Mouse (Mus musculus): ENCODE measurements at regions not wholly inside any gene's neighbourhood (a gene's known extent, or its start where the extent isn't known, plus 50 kb on each side); places are given as distances from the start of the nearest gene placed in this dataset.

DNA sequence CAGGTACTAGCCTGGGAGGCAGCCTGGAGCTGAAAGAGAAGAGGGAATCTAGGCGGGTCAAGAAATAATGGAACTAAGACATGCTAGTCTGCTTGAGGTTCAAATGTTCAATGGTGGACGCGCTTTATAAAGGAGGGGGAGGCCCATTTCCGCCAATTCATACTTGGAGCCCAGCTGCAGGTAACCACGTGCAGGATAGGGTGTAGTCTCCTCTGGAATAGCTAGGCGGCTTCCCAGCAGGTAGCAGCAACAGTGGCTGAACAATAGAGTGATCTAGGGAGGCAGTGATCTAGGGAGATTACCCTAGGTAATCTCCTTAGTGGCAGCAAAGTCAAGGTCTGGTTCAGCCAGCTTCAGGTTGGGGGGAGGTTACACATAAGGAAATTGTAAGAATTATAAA is 134.6 kb downstream of the Sh2d4b start:
- DNase-seq, result no peak

DNA sequence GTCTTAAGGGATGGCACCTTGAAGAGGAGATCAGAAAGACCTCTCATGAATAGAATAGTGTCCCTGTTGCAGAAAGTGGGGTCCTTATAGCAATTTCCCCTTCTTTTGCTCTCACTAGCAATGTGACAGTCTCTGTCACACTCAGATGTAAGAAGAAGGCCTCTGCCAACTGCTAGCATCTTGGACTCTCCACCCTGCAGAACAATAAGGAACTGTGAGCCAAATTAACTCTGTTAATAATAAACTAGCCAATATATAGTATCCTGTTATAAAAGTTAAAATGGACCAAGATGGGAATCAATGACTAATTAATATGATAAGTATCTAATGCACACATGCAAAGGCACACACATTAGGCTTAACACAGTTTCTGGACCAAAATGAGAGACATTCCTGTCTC is 152.5 kb downstream of the Sh2d4b start:
- DNase-seq, result no peak

DNA sequence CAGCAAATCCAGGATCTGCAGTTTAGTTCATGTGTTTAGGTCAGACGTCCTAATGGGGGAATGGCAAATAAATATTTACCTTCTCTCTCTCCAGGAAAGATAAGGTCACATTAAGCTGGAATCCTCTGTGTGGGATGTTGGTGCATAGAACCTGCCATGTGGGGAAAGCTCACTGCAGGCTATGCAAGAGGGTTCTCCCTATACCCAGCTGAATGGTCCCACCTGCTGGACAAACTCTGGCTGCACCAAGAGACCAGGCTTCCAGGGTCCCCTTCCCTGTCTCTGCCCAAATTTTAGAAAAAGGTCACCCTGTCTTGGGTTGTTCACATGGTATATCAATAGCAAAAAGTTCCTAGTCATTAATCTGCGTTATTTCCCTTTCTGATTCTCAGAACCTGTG is 161.2 kb downstream of the Sh2d4b start:
- DNase-seq, result peak in 1 of 2 experiments; percentile 4

DNA sequence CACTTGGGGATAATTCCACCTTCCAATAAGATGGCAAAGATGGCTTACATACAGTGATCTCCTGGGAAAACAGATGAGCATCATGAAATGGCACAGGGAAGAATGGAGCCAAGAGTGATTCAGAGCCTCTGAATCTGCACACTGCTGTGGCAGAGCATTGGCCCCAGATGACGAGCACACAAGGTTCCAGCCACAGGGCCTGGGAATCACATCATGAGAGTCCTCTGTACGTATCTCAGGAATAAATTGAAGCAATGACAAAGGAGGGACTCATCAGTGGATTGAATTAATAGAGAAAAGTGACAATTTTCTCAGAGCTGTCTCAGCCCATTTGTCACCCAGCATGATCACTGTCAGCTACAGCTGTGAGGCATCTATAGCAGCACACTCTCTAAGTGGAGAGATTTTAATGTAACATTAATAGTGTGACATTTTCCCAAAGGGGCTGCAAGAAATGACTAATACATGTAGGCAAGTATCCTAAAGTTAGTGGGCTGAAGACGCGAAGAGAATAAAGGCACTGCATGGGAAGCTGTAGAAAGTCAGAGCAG is 184.0 kb downstream of the Sh2d4b start:
- DNase-seq, result no peak

DNA sequence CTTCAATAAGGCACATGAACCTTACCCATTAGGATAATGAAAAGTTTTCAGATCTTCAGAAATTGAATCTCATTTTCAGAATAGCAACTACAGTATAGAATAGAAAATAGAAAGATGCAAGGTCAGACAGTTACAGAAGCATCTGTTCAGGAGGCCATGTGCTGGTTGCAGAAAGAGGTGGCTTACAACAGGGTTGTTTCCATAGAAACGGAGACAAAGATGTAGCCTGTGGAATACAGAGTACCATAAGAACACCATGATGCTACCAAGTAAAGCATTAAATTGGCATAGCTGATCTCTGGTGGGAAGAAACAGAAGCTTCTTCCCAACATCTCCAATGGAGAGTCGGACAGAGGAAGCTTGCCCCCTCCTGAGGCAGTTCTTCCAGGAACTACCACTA is 185.6 kb downstream of the Sh2d4b start:
- no peak for DNase-seq

DNA sequence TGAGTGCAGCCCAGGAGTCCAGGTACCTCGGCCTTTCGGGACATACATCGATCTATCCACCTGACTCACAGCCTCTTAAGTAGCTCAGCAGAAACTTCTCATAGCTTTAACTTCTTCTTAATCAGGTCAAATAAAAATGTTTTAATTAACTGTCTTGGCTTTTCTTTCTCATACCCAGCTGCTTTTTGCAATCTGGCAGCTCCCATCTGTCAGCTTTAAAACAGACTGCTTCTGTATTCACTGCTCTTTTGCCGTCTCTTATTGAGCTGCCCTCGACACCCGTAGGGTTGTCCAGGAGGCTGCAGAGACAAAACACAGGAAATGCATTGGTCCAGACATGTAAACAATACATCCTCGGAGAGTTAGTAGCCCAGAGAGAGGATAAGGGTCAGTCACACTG is 189.6 kb downstream of the Sh2d4b start:
- DNase-seq, result no peak

DNA sequence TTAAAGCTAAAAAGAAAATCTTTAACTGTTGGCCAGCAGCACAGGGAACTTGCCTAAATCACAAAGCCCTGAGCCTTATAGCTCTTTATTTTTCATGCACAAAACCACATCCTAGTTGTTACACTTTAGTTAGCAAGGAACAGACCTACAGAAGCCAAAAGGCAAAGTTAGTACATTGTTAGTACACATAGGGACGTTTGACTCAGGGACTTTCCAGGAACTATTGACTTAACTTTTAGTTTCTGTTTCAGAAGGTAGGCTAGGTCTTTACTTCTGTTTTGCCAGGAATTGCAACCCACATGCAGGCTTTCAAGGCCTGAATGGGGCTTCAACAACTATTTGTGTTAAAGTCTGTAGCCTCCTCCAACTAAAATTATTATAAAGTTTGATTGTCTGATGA is 211.4 kb downstream of the Sh2d4b start:
- DNase-seq, result no peak

DNA sequence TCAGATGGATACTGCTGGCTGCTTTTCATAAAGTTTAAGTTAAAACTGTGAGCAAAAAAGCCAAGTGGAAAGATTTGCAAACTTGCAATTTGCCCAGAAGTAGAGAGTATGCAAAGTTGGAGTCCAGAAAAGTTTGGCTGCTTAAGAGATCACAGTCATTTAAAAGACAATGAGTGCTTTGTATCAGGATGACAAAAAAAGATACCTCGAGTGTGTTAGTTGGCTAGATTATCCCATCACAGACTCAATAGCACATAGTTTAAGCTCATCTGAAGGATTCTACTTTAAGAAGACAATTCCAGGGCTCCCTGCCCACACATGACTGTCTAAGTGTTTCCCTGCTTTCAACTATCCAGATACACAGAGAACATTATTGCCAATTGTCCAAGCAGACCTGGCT is 239.5 kb downstream of the Sh2d4b start:
- DNase-seq, result no peak

Data from lung, adult 18-20 months (tissue).